Mouse (Mus musculus) liver, embryonic 11.5 days (tissue): ENCODE data around the gene Mgat4a. TPM values are rescaled to one million over a fixed set of nuclear protein-coding genes. Genes with fewer than 3 reads are reported as not detected.

Experiments
- ATAC-seq: fragments of 200-750 bp; cut with Nextera tagmentation; replicated peaks from 2 replicates; pipeline ENCODE4 v1.8.0; 2017; ENCODE audit warnings: moderate number of reproducible peaks, mild to moderate bottlenecking, moderate TSS enrichment, moderate library complexity; ENCODE audit not compliant: low FRiP score
- DNase-seq: peaks from one replicate; pipeline ENCODE4 v3.0.0-alpha.2; 2017; ENCODE audit warnings: low spot score
- H3K27ac ChIP-seq: fragments of 300-500 bp; sonication (generic); 2 replicates; pipeline ENCODE4 v1.5.1; 2014; ENCODE audit warnings: mild to moderate bottlenecking, low read depth, low read length, control low read depth
- H3K27me3 ChIP-seq: fragments of 300-500 bp; sonication (generic); replicated peaks from 2 replicates; pipeline ENCODE4 v1.6.1; 2014; ENCODE audit warnings: low read length, mixed read lengths; ENCODE audit not compliant: control insufficient read depth, insufficient read depth
- H3K36me3 ChIP-seq: fragments of 300-500 bp; sonication (generic); 2 replicates; pipeline ENCODE4 v1.6.1; 2014; ENCODE audit warnings: mild to moderate bottlenecking, low read length, moderate library complexity, mixed read lengths; ENCODE audit not compliant: control insufficient read depth, insufficient read depth
- H3K4me1 ChIP-seq: fragments of 300-500 bp; sonication (generic); replicated peaks from 2 replicates; pipeline ENCODE4 v1.6.1; 2014; ENCODE audit warnings: low read length, mixed read lengths; ENCODE audit not compliant: control insufficient read depth, insufficient read depth
- H3K4me2 ChIP-seq: fragments of 300-500 bp; sonication (generic); 2 replicates; pipeline ENCODE4 v1.6.1; 2014; ENCODE audit warnings: mild to moderate bottlenecking, control low read depth, moderate library complexity
- H3K4me3 ChIP-seq: fragments of 300-500 bp; sonication (generic); 2 replicates; pipeline ENCODE4 v1.5.1; 2014; ENCODE audit warnings: low read depth, low read length, control low read depth
- H3K9ac ChIP-seq: fragments of 300-500 bp; sonication (generic); 2 replicates; pipeline ENCODE4 v1.6.1; 2014; ENCODE audit warnings: low read depth, low read length, control low read depth
- H3K9me3 ChIP-seq: fragments of 300-500 bp; sonication (generic); 2 replicates; pipeline ENCODE4 v1.6.1; 2016; ENCODE audit warnings: low read length, inconsistent platforms, mixed read lengths; ENCODE audit not compliant: control insufficient read depth
- WGBS: fragments of 180-500 bp; shearing (Covaris S2); extraction: QIAGEN DNeasy Blood & Tissue Kit; methylation state at CpG from one replicate; pipeline ENCODE4 v1.1.7; 2014; 5-methylcytosine and 5-hydroxymethylcytosine counted together
- polyA plus RNA-seq: library from polyadenylated mRNA; unstranded; fragments of >200 nt; fragmentation: Nextera tagmentation; extraction: Ambion mirVana; gene quantifications from 2 replicates; pipeline ENCODE4 v1.2.1, GENCODE M21; 2014

Mgat4a gene
- polyA plus RNA-seq, 1 experiment from 2014 or later = 2.6 TPM

DNA sequence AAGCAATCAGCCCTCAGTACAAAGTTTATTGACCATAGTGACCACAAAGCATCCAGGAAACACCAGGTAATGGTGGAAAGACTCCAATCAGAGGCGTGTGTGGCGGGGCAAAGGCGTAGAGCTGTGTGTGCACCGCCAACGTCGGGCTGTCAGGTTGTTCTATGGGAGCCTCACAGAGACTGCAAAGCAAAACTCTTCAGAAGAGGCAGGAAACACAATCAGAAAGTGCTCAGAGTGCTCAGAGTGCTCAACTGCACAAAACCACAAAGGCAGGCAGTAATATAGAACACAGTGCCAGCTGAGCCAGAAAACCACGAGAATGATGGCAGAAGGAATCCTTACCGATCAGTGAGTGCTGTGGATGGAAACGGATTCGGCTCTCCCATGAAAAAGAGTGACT lies 67.6 kb downstream of the Mgat4a start:
- Histone ChIP-seq H3K4me3 (no peak overlapping the region), H3K4me1 (peaks cover 9% of the 10 kb centered on the region), H3K9me3 (no peaks in the 10 kb centered on the region), H3K27me3 (no peaks in the 10 kb centered on the region), H3K4me2 (no peak overlapping the region), H3K9ac (no peak overlapping the region), H3K27ac (no peak overlapping the region), H3K36me3 (no peaks in the 10 kb centered on the region)
- ATAC-seq (no peak), DNase-seq (no peak)
- 69% methylated on average over 10 of the region's 10 CpGs for WGBS

DNA sequence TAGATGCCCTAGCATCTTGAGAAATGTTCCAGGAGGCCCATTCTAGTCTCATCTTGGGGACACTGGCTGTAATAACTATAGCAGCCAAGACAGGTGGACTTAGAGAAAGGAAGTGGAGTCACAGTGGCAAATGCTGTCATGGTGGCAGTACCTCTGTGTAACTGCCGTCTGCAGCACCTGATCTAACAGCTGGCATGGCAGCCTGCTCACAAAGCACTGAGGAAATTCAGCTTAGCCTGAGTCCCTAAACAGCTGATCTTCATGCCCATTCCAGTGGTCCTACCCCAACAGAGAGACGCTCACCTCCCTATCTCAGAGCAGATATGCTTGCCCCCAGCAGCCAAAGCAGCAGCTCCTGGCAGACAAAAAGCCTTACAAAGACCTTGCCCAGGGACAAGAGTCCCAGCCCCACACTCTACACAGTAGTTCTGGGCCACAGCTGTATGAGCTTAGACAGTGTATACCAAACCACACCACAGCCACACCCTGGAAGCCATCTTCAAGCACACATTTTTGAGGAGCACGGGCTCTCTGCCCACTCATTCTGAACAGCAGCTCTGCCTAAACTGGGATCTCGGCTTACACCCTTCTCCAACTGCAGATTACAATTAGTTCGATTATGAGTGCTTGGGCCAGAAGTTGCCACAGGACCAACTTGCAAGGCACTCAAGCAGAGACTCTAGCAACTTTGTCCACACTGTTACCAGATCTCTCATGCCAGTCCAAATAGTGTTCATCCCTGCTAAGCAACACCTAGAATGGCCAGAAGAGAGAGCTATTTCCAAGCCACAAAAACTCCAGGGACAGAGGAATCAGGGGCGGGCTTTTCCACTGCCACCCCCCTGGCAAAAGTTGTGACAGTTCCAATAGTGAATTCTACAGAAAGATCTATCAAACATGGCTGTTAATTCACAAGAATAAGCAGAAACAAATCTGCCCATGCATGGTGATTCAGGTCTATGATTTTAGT lies 69.4 kb downstream of the Mgat4a start:
- no peaks in the 10 kb centered on the region for H3K9me3 ChIP-seq
- peaks cover 3% of the 10 kb centered on the region for H3K4me1 ChIP-seq
- no peak overlapping the region for H3K4me2 ChIP-seq
- ATAC-seq (no peak; the same call in 1 of the 2 replicates), DNase-seq (no peak)
- H3K27me3 ChIP-seq = no peaks in the 10 kb centered on the region
- no peak overlapping the region for H3K4me3 ChIP-seq
- no peak overlapping the region for H3K9ac ChIP-seq
- no peaks in the 10 kb centered on the region for H3K36me3 ChIP-seq
- no peak overlapping the region for H3K27ac ChIP-seq
- WGBS = 71% methylated on average over 6 of the region's 6 CpGs

DNA sequence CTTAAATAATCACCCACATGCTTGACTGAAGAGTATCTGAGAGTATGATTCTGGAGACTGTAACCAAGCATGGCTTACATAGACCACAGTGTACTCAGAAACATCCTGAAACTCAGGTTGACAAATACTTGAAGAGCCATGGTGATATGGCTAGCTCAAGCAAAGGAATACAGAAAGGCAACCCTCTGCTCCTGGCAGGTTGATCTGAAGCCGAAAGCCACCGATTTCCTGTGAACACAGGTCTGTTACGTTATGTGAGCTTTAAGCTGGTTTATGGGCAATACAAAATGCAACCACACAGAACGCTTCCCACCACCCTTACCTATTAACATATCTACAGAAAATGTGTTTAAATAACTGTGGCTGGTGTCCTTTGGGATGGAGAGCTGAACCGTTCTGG lies 71.8 kb downstream of the Mgat4a start:
- no peaks in the 10 kb centered on the region for H3K9me3 ChIP-seq
- peaks cover 3% of the 10 kb centered on the region; the same call in 1 of the 2 replicates for H3K4me1 ChIP-seq
- no peak overlapping the region for H3K4me2 ChIP-seq
- WGBS = 89% methylated on average over 5 of the region's 5 CpGs
- H3K27ac ChIP-seq = no peak overlapping the region
- DNase-seq = no peak
- no peak overlapping the region for H3K9ac ChIP-seq
- ATAC-seq = no peak
- no peak overlapping the region for H3K4me3 ChIP-seq
- no peaks in the 10 kb centered on the region for H3K36me3 ChIP-seq
- no peaks in the 10 kb centered on the region for H3K27me3 ChIP-seq

DNA sequence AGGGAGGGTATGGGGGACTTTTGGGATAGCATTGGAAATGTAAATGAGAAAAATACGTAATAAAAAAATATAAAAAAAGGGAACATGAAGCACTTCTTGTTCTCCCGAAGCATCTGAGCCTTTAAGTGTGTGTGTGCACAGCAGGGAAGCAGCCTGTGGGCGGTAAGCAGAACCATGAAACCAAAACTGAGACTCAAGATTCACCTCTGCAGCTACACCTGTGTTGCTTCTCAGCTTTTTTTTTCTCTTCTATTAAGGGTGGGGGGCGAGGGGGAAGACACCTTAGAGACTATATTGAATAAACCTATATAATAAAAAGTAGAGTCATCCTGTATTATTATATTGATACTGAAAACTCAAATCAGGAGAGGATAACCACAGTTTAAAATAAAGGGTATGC lies 73.0 kb downstream of the Mgat4a start:
- Histone ChIP-seq H3K27ac (no peak overlapping the region), H3K4me1 (no peaks in the 10 kb centered on the region; the same call in 1 of the 2 replicates), H3K4me3 (no peak overlapping the region), H3K27me3 (no peaks in the 10 kb centered on the region), H3K9ac (no peak overlapping the region), H3K9me3 (no peaks in the 10 kb centered on the region), H3K36me3 (no peaks in the 10 kb centered on the region), H3K4me2 (no peak overlapping the region)
- DNase-seq = no peak
- ATAC-seq = no peak
- WGBS = 81% methylated on average over 4 of the region's 4 CpGs

DNA sequence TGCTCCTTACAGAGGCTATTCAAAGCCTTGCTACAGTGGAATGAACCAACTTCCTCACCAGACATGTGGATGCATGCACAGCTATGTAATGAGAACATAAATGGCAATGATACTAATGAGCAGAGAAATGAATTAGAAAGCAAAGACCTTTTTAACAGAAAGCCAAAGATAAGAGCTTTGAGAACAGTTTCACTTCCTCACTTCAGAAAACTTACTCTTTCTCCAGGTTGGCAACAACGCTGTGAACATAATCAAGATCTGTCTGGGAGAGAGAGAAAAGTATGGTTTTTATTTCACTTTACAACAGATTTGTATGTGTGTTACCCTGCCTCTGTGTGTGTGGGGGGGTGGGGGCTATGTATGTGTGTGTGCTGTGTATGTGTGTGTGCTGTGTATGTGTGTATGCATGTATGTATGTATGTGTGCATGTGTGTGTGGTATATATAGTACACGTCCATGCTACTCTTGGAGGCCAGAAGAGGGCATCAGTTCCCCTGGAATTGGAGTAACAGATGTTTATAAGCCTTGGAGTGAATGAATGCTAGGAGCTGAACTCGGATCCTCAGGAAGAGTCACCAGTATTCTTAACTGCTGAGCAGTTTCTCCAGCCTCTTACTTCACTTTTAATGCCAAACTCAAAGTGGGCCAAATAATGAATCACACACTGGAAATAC lies 74.4 kb downstream of the Mgat4a start:
- ATAC-seq = no peak
- no peak overlapping the region for H3K9ac ChIP-seq
- H3K4me1 ChIP-seq = no peaks in the 10 kb centered on the region; the same call in 1 of the 2 replicates
- no peaks in the 10 kb centered on the region for H3K27me3 ChIP-seq
- WGBS = 86% methylated on average over 3 of the region's 3 CpGs
- no peak overlapping the region for H3K27ac ChIP-seq
- no peak for DNase-seq
- no peak overlapping the region for H3K4me2 ChIP-seq
- no peaks in the 10 kb centered on the region for H3K9me3 ChIP-seq
- H3K36me3 ChIP-seq = no peaks in the 10 kb centered on the region
- H3K4me3 ChIP-seq = no peak overlapping the region

DNA sequence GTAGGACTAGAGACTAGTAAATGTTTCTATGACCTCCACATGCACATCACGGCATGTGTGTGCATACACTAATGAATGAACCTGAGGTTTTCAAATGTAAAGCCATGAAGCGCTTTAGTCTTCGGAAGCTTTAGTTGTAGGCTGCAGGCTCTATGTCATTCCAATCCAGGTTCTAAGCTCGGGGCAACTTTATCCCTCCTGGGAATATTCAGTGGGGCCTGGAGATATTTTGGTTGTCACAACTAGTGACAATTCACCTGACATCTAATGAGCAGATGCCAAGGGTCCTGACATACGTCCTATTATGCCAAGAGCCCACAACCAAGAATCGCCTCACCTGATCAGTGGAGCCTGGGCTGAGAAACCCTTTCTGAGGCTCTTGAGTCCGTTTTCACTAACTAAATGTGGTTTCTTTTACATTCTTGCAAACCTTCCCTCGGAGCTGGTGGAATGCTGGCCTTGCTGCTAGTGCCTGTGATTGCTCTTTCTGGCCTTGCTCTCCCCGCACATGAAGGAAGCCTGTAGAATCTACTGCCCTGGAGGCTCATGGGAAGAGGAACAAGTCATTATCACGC lies 75.9 kb downstream of the Mgat4a start:
- Histone ChIP-seq H3K4me1 (no peaks in the 10 kb centered on the region), H3K4me2 (no peak overlapping the region), H3K27ac (no peak overlapping the region), H3K4me3 (no peak overlapping the region), H3K9ac (no peak overlapping the region), H3K27me3 (no peaks in the 10 kb centered on the region), H3K9me3 (no peaks in the 10 kb centered on the region), H3K36me3 (no peaks in the 10 kb centered on the region)
- DNase-seq (no peak), ATAC-seq (no peak)
- WGBS = 78% methylated on average over 10 of the region's 10 CpGs

DNA sequence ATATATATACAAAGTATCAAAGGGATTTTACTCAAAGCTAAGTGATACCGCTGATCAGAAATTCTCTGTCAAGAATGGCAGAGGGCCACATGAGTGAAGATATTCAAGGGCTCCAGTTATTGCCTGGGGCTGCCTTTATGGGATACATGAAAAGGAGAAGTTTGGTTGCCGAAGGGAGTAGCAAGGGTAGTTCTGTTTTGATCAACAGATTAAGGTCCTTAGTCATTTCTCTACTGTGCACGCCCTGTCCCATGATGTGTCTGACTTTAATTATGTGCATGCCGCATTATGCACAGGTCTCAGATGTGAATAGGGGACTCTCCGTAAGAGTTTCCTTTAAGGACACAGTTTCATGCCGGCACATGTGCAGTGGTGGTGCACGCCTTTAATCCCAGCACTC lies 83.3 kb downstream of the Mgat4a start:
- WGBS = 82% methylated on average over 7 of the region's 7 CpGs
- Histone ChIP-seq H3K4me1 (no peaks in the 10 kb centered on the region), H3K27ac (no peak overlapping the region), H3K9ac (no peak overlapping the region), H3K36me3 (no peaks in the 10 kb centered on the region), H3K9me3 (no peaks in the 10 kb centered on the region), H3K4me2 (no peak overlapping the region), H3K4me3 (no peak overlapping the region), H3K27me3 (no peaks in the 10 kb centered on the region)
- no peak for DNase-seq
- no peak for ATAC-seq

DNA sequence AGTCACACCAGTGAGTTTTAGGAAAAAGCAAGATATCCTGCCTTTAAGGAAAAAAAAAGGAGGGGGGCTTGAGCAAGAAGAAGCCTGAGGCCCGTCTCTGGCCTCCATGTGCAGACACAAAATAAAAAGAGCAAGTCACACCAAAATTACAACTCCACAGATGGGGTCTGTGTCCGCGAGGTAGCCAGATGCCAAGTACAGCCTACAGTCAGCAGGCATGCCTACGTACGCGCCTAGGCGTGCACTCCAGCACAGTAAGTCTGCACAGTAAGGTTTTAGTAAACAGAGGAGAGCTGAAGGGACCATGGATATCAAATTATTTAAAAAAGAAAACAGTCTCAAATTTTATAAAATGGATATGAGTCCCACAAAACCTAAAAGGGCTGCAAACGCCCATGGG lies 89.5 kb downstream of the Mgat4a start:
- 85% methylated on average over 8 of the region's 8 CpGs for WGBS
- DNase-seq (no peak), ATAC-seq (no peak)
- no peaks in the 10 kb centered on the region for H3K9me3 ChIP-seq
- no peaks in the 10 kb centered on the region for H3K27me3 ChIP-seq
- H3K36me3 ChIP-seq = no peaks in the 10 kb centered on the region
- H3K4me3 ChIP-seq = no peak overlapping the region
- no peak overlapping the region for H3K4me2 ChIP-seq
- no peak overlapping the region for H3K27ac ChIP-seq
- H3K4me1 ChIP-seq = no peaks in the 10 kb centered on the region
- no peak overlapping the region for H3K9ac ChIP-seq
